Mouse (Mus musculus): ENCODE results near the gene Gm20695. TPM values are rescaled to one million over a fixed set of nuclear protein-coding genes. Genes with fewer than 3 reads are reported as not detected.
A peak's percentile ranks its signal among the peaks of the same experiment; 100 is the strongest.

Gene Gm20695
- polyA plus RNA-seq, 1 experiment from 2014 or later, result 1.7 TPM

GRCm38 (mm10) chr16:3896553-3896952 lies 12.1 kb downstream of the Gm20695 start:
- Histone ChIP-seq H3K4me1 (ENCODE audit: control insufficient read depth in 2 of 2, insufficient read depth in 2 of 2, low read length in 2 of 2) (peaks cover 10 to 11% of the 10 kb centered on the region in 2 experiments), H3K27me3 (ENCODE audit: control insufficient read depth, insufficient read depth, low read length) (no peaks in the 10 kb centered on the region), H3K4me3 (ENCODE audit: control insufficient read depth in 1 of 2, insufficient read depth in 1 of 2, low read depth in 1 of 2, low read length in 2 of 2) (no peak overlapping the region), H3K27ac (replicated peaks in 1 of 2; ENCODE audit: control insufficient read depth in 1 of 2, insufficient read depth in 1 of 2, low read depth in 2 of 2, low read length in 2 of 2) (no peak overlapping the region), H3K9me3 (ENCODE audit: control insufficient read depth, low read length) (no peaks in the 10 kb centered on the region), H3K36me3 (ENCODE audit: control insufficient read depth, insufficient read depth, low read length) (peaks cover 62% of the 10 kb centered on the region), H3K4me2 (ENCODE audit: low read length) (no peak overlapping the region), H3K9ac (ENCODE audit: low read length) (no peak overlapping the region)
- 84% methylated on average over 1 of the region's 1 CpGs for WGBS
- no peak for ATAC-seq (ENCODE audit: insufficient number of reproducible peaks, insufficient read depth, low FRiP score, low read depth)

GRCm38 (mm10) chr16:3907471-3907870 lies 23.0 kb downstream of the Gm20695 start:
- no peak for ATAC-seq (ENCODE audit: insufficient number of reproducible peaks, insufficient read depth, low FRiP score, low read depth)
- Histone ChIP-seq H3K4me3 (ENCODE audit: control insufficient read depth in 1 of 2, insufficient read depth in 1 of 2, low read depth in 1 of 2, low read length in 2 of 2) (no peak overlapping the region), H3K4me2 (ENCODE audit: low read length) (no peak overlapping the region), H3K9ac (ENCODE audit: low read length) (no peak overlapping the region), H3K36me3 (ENCODE audit: control insufficient read depth, insufficient read depth, low read length) (peaks cover 48% of the 10 kb centered on the region), H3K9me3 (ENCODE audit: control insufficient read depth, low read length) (no peaks in the 10 kb centered on the region), H3K27ac (replicated peaks in 1 of 2; ENCODE audit: control insufficient read depth in 1 of 2, insufficient read depth in 1 of 2, low read depth in 2 of 2, low read length in 2 of 2) (no peak overlapping the region), H3K27me3 (ENCODE audit: control insufficient read depth, insufficient read depth, low read length) (no peaks in the 10 kb centered on the region), H3K4me1 (ENCODE audit: control insufficient read depth in 2 of 2, insufficient read depth in 2 of 2, low read length in 2 of 2) (peaks cover 0 to 5% of the 10 kb centered on the region in 2 experiments; a peak in 2 of 4 replicates)
- WGBS, result 59% methylated on average over 2 of the region's 2 CpGs

GRCm38 (mm10) chr16:3908537-3909111 lies 24.2 kb downstream of the Gm20695 start, which contains the start of the genes 1700037C18Rik and Cluap1:
TSS of gene 1700037C18Rik (minus strand) at chr16:3908689.
TSS of gene Cluap1 (plus strand) at chr16:3908801.
- no peaks in the 10 kb centered on the region for H3K9me3 ChIP-seq (ENCODE audit: control insufficient read depth, low read length)
- no peaks in the 10 kb centered on the region for H3K27me3 ChIP-seq (ENCODE audit: control insufficient read depth, insufficient read depth, low read length)
- H3K4me2 ChIP-seq (ENCODE audit: low read length), result peak within 1 kb of the TSS; percentile 88
- H3K36me3 ChIP-seq (ENCODE audit: control insufficient read depth, insufficient read depth, low read length), result peaks cover 46% of the 10 kb centered on the region
- peak within 1 kb of the TSS; percentile 66 to 69 for H3K4me3 ChIP-seq (ENCODE audit: control insufficient read depth in 1 of 2, insufficient read depth in 1 of 2, low read depth in 1 of 2, low read length in 2 of 2)
- H3K4me1 ChIP-seq (ENCODE audit: control insufficient read depth in 2 of 2, insufficient read depth in 2 of 2, low read length in 2 of 2), result peaks cover 0 to 5% of the 10 kb centered on the region in 2 experiments; a peak in 2 of 4 replicates
- H3K9ac ChIP-seq (ENCODE audit: low read length), result peak within 1 kb of the TSS; percentile 84
- under 1% methylated on average over 33 of the region's 33 CpGs for WGBS
- ATAC-seq (ENCODE audit: insufficient number of reproducible peaks, insufficient read depth, low FRiP score, low read depth), result peak; percentile 93
- H3K27ac ChIP-seq (replicated peaks in 1 of 2; ENCODE audit: control insufficient read depth in 1 of 2, insufficient read depth in 1 of 2, low read depth in 2 of 2, low read length in 2 of 2), result peak within 1 kb of the TSS; percentile 75 to 81

GRCm38 (mm10) chr16:3909118-3909517 lies 24.7 kb downstream of the Gm20695 start:
- 5% methylated on average over 20 of the region's 20 CpGs for WGBS
- no peak for ATAC-seq (ENCODE audit: insufficient number of reproducible peaks, insufficient read depth, low FRiP score, low read depth)
- Histone ChIP-seq H3K4me2 (ENCODE audit: low read length) (peak overlapping the region; percentile 88), H3K9me3 (ENCODE audit: control insufficient read depth, low read length) (no peaks in the 10 kb centered on the region), H3K36me3 (ENCODE audit: control insufficient read depth, insufficient read depth, low read length) (peaks cover 46% of the 10 kb centered on the region), H3K27ac (replicated peaks in 1 of 2; ENCODE audit: control insufficient read depth in 1 of 2, insufficient read depth in 1 of 2, low read depth in 2 of 2, low read length in 2 of 2) (peak overlapping the region in 1 of 2 experiments; percentile 75; a peak in 1 of 4 replicates), H3K4me1 (ENCODE audit: control insufficient read depth in 2 of 2, insufficient read depth in 2 of 2, low read length in 2 of 2) (peaks cover 0 to 5% of the 10 kb centered on the region in 2 experiments; a peak in 2 of 4 replicates), H3K27me3 (ENCODE audit: control insufficient read depth, insufficient read depth, low read length) (no peaks in the 10 kb centered on the region), H3K9ac (ENCODE audit: low read length) (peak overlapping the region; percentile 84), H3K4me3 (ENCODE audit: control insufficient read depth in 1 of 2, insufficient read depth in 1 of 2, low read depth in 1 of 2, low read length in 2 of 2) (peak overlapping the region; percentile 66 to 69)

- no peak for ATAC-seq (ENCODE audit: insufficient number of reproducible peaks, insufficient read depth, low FRiP score, low read depth)
- no peaks in the 10 kb centered on the region for H3K27me3 ChIP-seq (ENCODE audit: control insufficient read depth, insufficient read depth, low read length)
- H3K36me3 ChIP-seq (ENCODE audit: control insufficient read depth, insufficient read depth, low read length), result peaks cover 58% of the 10 kb centered on the region
- 85% methylated on average over 2 of the region's 2 CpGs for WGBS
- no peak overlapping the region for H3K27ac ChIP-seq (replicated peaks in 1 of 2; ENCODE audit: control insufficient read depth in 1 of 2, insufficient read depth in 1 of 2, low read depth in 2 of 2, low read length in 2 of 2)
- H3K4me1 ChIP-seq (ENCODE audit: control insufficient read depth in 2 of 2, insufficient read depth in 2 of 2, low read length in 2 of 2), result no peaks in the 10 kb centered on the region
- H3K9ac ChIP-seq (ENCODE audit: low read length), result no peak overlapping the region
- H3K4me3 ChIP-seq (ENCODE audit: control insufficient read depth in 1 of 2, insufficient read depth in 1 of 2, low read depth in 1 of 2, low read length in 2 of 2), result no peak overlapping the region
- H3K4me2 ChIP-seq (ENCODE audit: low read length), result no peak overlapping the region
- no peaks in the 10 kb centered on the region for H3K9me3 ChIP-seq (ENCODE audit: control insufficient read depth, low read length)
These were observed 36.3 kb downstream of the Gm20695 start for GRCm38 (mm10) chr16:3920756-3921155.

- WGBS, result 87% methylated on average over 3 of the region's 3 CpGs
These were observed 39.1 kb downstream of the Gm20695 start for GRCm38 (mm10) chr16:3923515-3923914.

GRCm38 (mm10) chr16:3923966-3924365 lies 39.5 kb downstream of the Gm20695 start:
- Histone ChIP-seq H3K27ac (replicated peaks in 1 of 2; ENCODE audit: control insufficient read depth in 1 of 2, insufficient read depth in 1 of 2, low read depth in 2 of 2, low read length in 2 of 2) (no peak overlapping the region), H3K9ac (ENCODE audit: low read length) (no peak overlapping the region), H3K4me2 (ENCODE audit: low read length) (no peak overlapping the region), H3K36me3 (ENCODE audit: control insufficient read depth, insufficient read depth, low read length) (peaks cover 69% of the 10 kb centered on the region), H3K27me3 (ENCODE audit: control insufficient read depth, insufficient read depth, low read length) (no peaks in the 10 kb centered on the region), H3K4me1 (ENCODE audit: control insufficient read depth in 2 of 2, insufficient read depth in 2 of 2, low read length in 2 of 2) (no peaks in the 10 kb centered on the region), H3K9me3 (ENCODE audit: control insufficient read depth, low read length) (no peaks in the 10 kb centered on the region), H3K4me3 (ENCODE audit: control insufficient read depth in 1 of 2, insufficient read depth in 1 of 2, low read depth in 1 of 2, low read length in 2 of 2) (no peak overlapping the region)
- no peak for ATAC-seq (ENCODE audit: insufficient number of reproducible peaks, insufficient read depth, low FRiP score, low read depth)
- 82% methylated on average over 4 of the region's 4 CpGs for WGBS

More at GRCm38 (mm10) chr16:3923515-3923914, 39.1 kb downstream of the Gm20695 start:
- Histone ChIP-seq H3K9ac (ENCODE audit: low read length) (no peak overlapping the region), H3K9me3 (ENCODE audit: control insufficient read depth, low read length) (no peaks in the 10 kb centered on the region), H3K4me2 (ENCODE audit: low read length) (no peak overlapping the region), H3K27ac (replicated peaks in 1 of 2; ENCODE audit: control insufficient read depth in 1 of 2, insufficient read depth in 1 of 2, low read depth in 2 of 2, low read length in 2 of 2) (no peak overlapping the region), H3K4me1 (ENCODE audit: control insufficient read depth in 2 of 2, insufficient read depth in 2 of 2, low read length in 2 of 2) (no peaks in the 10 kb centered on the region), H3K27me3 (ENCODE audit: control insufficient read depth, insufficient read depth, low read length) (no peaks in the 10 kb centered on the region), H3K36me3 (ENCODE audit: control insufficient read depth, insufficient read depth, low read length) (peaks cover 66% of the 10 kb centered on the region), H3K4me3 (ENCODE audit: control insufficient read depth in 1 of 2, insufficient read depth in 1 of 2, low read depth in 1 of 2, low read length in 2 of 2) (no peak overlapping the region)
- ATAC-seq (ENCODE audit: insufficient number of reproducible peaks, insufficient read depth, low FRiP score, low read depth), result no peak

GRCm38 (mm10) chr16:3928582-3928981 lies 44.1 kb downstream of the Gm20695 start:
- H3K9ac ChIP-seq (ENCODE audit: low read length), result no peak overlapping the region
- H3K4me2 ChIP-seq (ENCODE audit: low read length), result no peak overlapping the region
- no peaks in the 10 kb centered on the region for H3K27me3 ChIP-seq (ENCODE audit: control insufficient read depth, insufficient read depth, low read length)
- H3K36me3 ChIP-seq (ENCODE audit: control insufficient read depth, insufficient read depth, low read length), result peaks cover 64% of the 10 kb centered on the region
- H3K4me3 ChIP-seq (ENCODE audit: control insufficient read depth in 1 of 2, insufficient read depth in 1 of 2, low read depth in 1 of 2, low read length in 2 of 2), result no peak overlapping the region
- H3K27ac ChIP-seq (replicated peaks in 1 of 2; ENCODE audit: control insufficient read depth in 1 of 2, insufficient read depth in 1 of 2, low read depth in 2 of 2, low read length in 2 of 2), result no peak overlapping the region
- no peaks in the 10 kb centered on the region for H3K9me3 ChIP-seq (ENCODE audit: control insufficient read depth, low read length)
- no peak for ATAC-seq (ENCODE audit: insufficient number of reproducible peaks, insufficient read depth, low FRiP score, low read depth)
- no peaks in the 10 kb centered on the region for H3K4me1 ChIP-seq (ENCODE audit: control insufficient read depth in 2 of 2, insufficient read depth in 2 of 2, low read length in 2 of 2)
- 50% methylated on average over 1 of the region's 1 CpGs for WGBS
